Mouse (Mus musculus) midbrain, embryonic 12.5 days (tissue): ENCODE data around the gene Neu2. TPM values are rescaled to one million over a fixed set of nuclear protein-coding genes. Genes with fewer than 3 reads are reported as not detected.

Experiments used
- ATAC-seq: fragments of 200-750 bp; cut with Nextera tagmentation; 2 replicates; pipeline ENCODE4 v1.8.0; 2017; ENCODE audit warnings: low read depth, moderate TSS enrichment, moderate library complexity; ENCODE audit not compliant: low FRiP score
- H3K27ac ChIP-seq: fragments of 300-500 bp; sonication (generic); replicated peaks from 2 replicates; pipeline ENCODE4 v1.5.1; 2016; ENCODE audit warnings: mild to moderate bottlenecking
- H3K27me3 ChIP-seq: fragments of 300-500 bp; sonication (generic); 2 replicates; pipeline ENCODE4 v1.6.1; 2016; ENCODE audit warnings: mild to moderate bottlenecking
- H3K36me3 ChIP-seq: fragments of 300-500 bp; sonication (generic); 2 replicates; pipeline ENCODE4 v1.6.1; 2016
- H3K4me1 ChIP-seq: fragments of 300-500 bp; sonication (generic); 2 replicates; pipeline ENCODE4 v1.6.1; 2016
- H3K4me2 ChIP-seq: fragments of 300-500 bp; sonication (generic); replicated peaks from 2 replicates; pipeline ENCODE4 v1.6.1; 2016; ENCODE audit warnings: mild to moderate bottlenecking, moderate library complexity
- H3K4me3 ChIP-seq: fragments of 300-500 bp; sonication (generic); 2 replicates; pipeline ENCODE4 v1.5.1; 2016; ENCODE audit warnings: mild to moderate bottlenecking
- H3K9ac ChIP-seq: fragments of 300-500 bp; sonication (generic); replicated peaks from 2 replicates; pipeline ENCODE4 v1.6.1; 2016; ENCODE audit warnings: mild to moderate bottlenecking, moderate library complexity
- H3K9me3 ChIP-seq: fragments of 300-500 bp; sonication (generic); 2 replicates; pipeline ENCODE4 v1.6.1; 2016; ENCODE audit warnings: mild to moderate bottlenecking
- WGBS: fragments of 180-500 bp; shearing (Covaris S2); methylation state at CpG from one replicate; pipeline ENCODE4 v1.1.7; 2016; 5-methylcytosine and 5-hydroxymethylcytosine counted together
- polyA plus RNA-seq: library from polyadenylated mRNA; unstranded; fragments of >200 nt; fragmentation: Nextera tagmentation; extraction: Ambion mirVana; gene quantifications from 2 replicates; pipeline ENCODE4 v1.2.1, GENCODE M21; 2016

Neu2 gene
- polyA plus RNA-seq, 1 experiment from 2014 or later, result not detected

- no peak overlapping the region for H3K27ac ChIP-seq
- 68% methylated on average over 6 of the region's 6 CpGs for WGBS
- peaks cover 39% of the 10 kb centered on the region for H3K27me3 ChIP-seq
- H3K9me3 ChIP-seq, result no peaks in the 10 kb centered on the region
- no peak for ATAC-seq
- peaks cover 9% of the 10 kb centered on the region for H3K4me1 ChIP-seq
- H3K4me2 ChIP-seq, result no peak overlapping the region
- H3K36me3 ChIP-seq, result no peaks in the 10 kb centered on the region
- no peak overlapping the region for H3K9ac ChIP-seq
- H3K4me3 ChIP-seq, result no peak overlapping the region
These were observed 1.8 kb upstream of the Neu2 start for GRCm38 (mm10) chr1:87507857-87508256.

GRCm38 (mm10) chr1:87508591-87509560 lies 813 bp upstream of the Neu2 start:
- H3K27ac ChIP-seq, result no peak overlapping the region

DNA sequence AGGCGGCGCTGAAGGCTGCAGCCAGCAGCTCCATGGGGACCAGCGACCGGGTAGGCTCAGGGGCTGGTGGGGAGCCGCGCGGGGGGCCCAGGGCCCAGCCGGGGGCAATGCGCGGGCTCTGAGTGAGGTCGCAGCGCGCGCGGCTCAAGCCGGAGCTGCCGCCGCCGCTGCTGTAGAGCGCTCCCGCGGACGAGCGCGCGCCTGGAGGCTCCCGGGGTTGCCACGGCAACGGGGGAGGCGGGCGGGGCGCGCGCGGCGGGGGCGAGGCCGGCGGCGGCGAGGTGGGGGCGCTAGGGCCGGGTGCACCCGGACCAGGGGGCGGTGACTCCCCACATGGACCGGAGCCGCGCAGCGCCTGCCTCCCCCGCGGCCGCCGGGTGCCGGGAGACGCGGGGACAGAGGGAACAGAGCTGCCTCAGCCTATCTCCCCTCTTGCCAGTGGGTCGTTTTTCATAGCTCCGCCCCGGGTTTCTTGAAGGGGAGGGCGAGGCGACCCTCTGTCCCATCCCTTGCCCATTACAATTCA lies 540 bp downstream of the Neu2 start:
- Histone ChIP-seq H3K27me3 (peaks cover 39% of the 10 kb centered on the region), H3K27ac (no peak overlapping the region)
- WGBS, result 0% methylated on average over 60 of the region's 61 CpGs

More at GRCm38 (mm10) chr1:87508591-87509560, 813 bp upstream of the Neu2 start:
- H3K9ac ChIP-seq, result peak overlapping the region; percentile 67; the same call in 1 of the 2 replicates
- no peaks in the 10 kb centered on the region for H3K36me3 ChIP-seq
- 0 out of 2 replicates have a peak, but pooled peaks have one; percentile 29 for ATAC-seq
- H3K27me3 ChIP-seq, result peaks cover 39% of the 10 kb centered on the region
- peak overlapping the region; percentile 98 for H3K4me2 ChIP-seq
- H3K4me1 ChIP-seq, result peaks cover 9% of the 10 kb centered on the region
- no peaks in the 10 kb centered on the region for H3K9me3 ChIP-seq
- peak overlapping the region; percentile 80 for H3K4me3 ChIP-seq
- WGBS, result 23% methylated on average over 26 of the region's 26 CpGs

DNA sequence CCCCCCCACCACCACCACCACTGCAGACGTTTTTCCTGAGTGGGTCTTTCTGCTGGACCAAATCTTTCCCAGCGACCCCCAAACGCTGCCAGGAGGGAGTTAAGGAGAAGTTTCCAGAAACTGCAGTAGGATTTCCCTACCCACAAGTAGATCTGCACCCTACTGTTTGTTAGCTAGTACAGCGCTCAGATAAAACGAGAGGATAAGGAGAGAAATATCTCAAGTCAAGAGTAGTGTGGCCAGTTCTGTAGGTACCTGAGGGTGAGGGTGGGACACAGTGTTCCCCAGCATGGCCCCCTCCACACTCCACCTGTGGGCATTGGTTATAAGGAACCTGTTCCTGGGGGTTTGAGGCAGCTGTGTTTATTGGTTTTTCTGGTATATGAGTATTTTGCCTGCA lies 1.2 kb downstream of the Neu2 start:
- Histone ChIP-seq H3K9ac (no peak overlapping the region), H3K4me3 (peak overlapping the region; percentile 80; the same call in 1 of the 2 replicates), H3K27ac (no peak overlapping the region), H3K36me3 (no peaks in the 10 kb centered on the region), H3K4me2 (peak overlapping the region; percentile 98), H3K4me1 (peaks cover 9% of the 10 kb centered on the region), H3K9me3 (no peaks in the 10 kb centered on the region), H3K27me3 (peaks cover 39% of the 10 kb centered on the region)
- WGBS, result 27% methylated on average over 5 of the region's 5 CpGs
- no peak for ATAC-seq

More for the DNA sequence above, 540 bp downstream of the Neu2 start:
- H3K4me3 ChIP-seq, result peak overlapping the region; percentile 80
- peak; percentile 87 for ATAC-seq
- no peaks in the 10 kb centered on the region for H3K9me3 ChIP-seq
- H3K4me2 ChIP-seq, result peak overlapping the region; percentile 98
- peaks cover 9% of the 10 kb centered on the region for H3K4me1 ChIP-seq
- peak overlapping the region; percentile 67 for H3K9ac ChIP-seq
- H3K36me3 ChIP-seq, result no peaks in the 10 kb centered on the region

- no peaks in the 10 kb centered on the region for H3K9me3 ChIP-seq
- H3K4me3 ChIP-seq, result no peak overlapping the region
- no peak for ATAC-seq
- H3K4me2 ChIP-seq, result no peak overlapping the region
- no peak overlapping the region for H3K9ac ChIP-seq
- no peak overlapping the region for H3K27ac ChIP-seq
- H3K4me1 ChIP-seq, result 0 out of 2 replicates have a peak, but pooled peaks cover 3% of the 10 kb centered on the region
- H3K36me3 ChIP-seq, result no peaks in the 10 kb centered on the region
- no peaks in the 10 kb centered on the region for H3K27me3 ChIP-seq
These were observed 10.8 kb downstream of the Neu2 start for GRCm38 (mm10) chr1:87520467-87520866.

GRCm38 (mm10) chr1:87521523-87521922 lies 11.8 kb downstream of the Neu2 start:
- no peak overlapping the region for H3K9ac ChIP-seq
- H3K4me1 ChIP-seq, result 0 out of 2 replicates have a peak, but pooled peaks cover 3% of the 10 kb centered on the region
- H3K27ac ChIP-seq, result no peak overlapping the region
- WGBS, result 64% methylated on average over 1 of the region's 1 CpGs
- no peaks in the 10 kb centered on the region for H3K36me3 ChIP-seq
- no peak overlapping the region for H3K4me3 ChIP-seq
- H3K4me2 ChIP-seq, result no peak overlapping the region
- no peaks in the 10 kb centered on the region for H3K9me3 ChIP-seq
- no peak for ATAC-seq
- no peaks in the 10 kb centered on the region for H3K27me3 ChIP-seq

GRCm38 (mm10) chr1:87525041-87525440 lies 15.4 kb downstream of the Neu2 start:
- no peaks in the 10 kb centered on the region for H3K9me3 ChIP-seq
- H3K4me1 ChIP-seq, result 0 out of 2 replicates have a peak, but pooled peaks cover 3% of the 10 kb centered on the region
- no peak overlapping the region for H3K4me2 ChIP-seq
- no peak overlapping the region for H3K9ac ChIP-seq
- no peaks in the 10 kb centered on the region for H3K36me3 ChIP-seq
- no peaks in the 10 kb centered on the region for H3K27me3 ChIP-seq
- H3K27ac ChIP-seq, result no peak overlapping the region
- no peak overlapping the region for H3K4me3 ChIP-seq
- ATAC-seq, result no peak
- 90% methylated on average over 7 of the region's 7 CpGs for whole genome bisulfite sequencing

DNA sequence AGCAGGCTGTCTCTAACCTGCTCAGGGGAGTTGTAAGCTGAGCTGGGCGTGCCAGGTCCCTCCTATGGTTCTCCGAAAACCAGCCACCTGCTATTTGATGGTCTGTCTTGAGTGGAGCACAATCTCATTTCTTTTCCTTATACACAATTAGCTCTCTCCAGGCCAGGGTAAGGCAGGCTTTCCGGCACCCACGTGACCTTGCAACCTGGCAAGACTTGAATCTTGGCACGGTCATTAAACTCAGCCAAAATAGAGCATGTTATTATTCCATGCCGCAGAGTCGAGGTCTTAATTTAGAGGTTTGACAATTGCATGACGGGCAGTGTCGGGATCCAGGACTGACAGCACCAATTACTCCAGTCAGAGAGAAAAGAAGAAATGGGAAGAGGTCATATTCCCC lies 17.5 kb downstream of the Neu2 start:
- Histone ChIP-seq H3K9me3 (no peaks in the 10 kb centered on the region), H3K4me1 (no peaks in the 10 kb centered on the region), H3K9ac (no peak overlapping the region), H3K27me3 (no peaks in the 10 kb centered on the region), H3K27ac (no peak overlapping the region), H3K4me2 (no peak overlapping the region), H3K4me3 (no peak overlapping the region), H3K36me3 (no peaks in the 10 kb centered on the region)
- WGBS, result 82% methylated on average over 9 of the region's 9 CpGs
- no peak for ATAC-seq

GRCm38 (mm10) chr1:87532346-87532745 lies 22.7 kb downstream of the Neu2 start:
- H3K9me3 ChIP-seq, result no peaks in the 10 kb centered on the region
- no peak overlapping the region for H3K9ac ChIP-seq
- no peaks in the 10 kb centered on the region for H3K27me3 ChIP-seq
- no peak overlapping the region for H3K27ac ChIP-seq
- H3K4me3 ChIP-seq, result no peak overlapping the region
- WGBS, result 83% methylated on average over 4 of the region's 4 CpGs
- H3K4me2 ChIP-seq, result no peak overlapping the region
- H3K36me3 ChIP-seq, result no peaks in the 10 kb centered on the region
- H3K4me1 ChIP-seq, result no peaks in the 10 kb centered on the region
- ATAC-seq, result no peak

DNA sequence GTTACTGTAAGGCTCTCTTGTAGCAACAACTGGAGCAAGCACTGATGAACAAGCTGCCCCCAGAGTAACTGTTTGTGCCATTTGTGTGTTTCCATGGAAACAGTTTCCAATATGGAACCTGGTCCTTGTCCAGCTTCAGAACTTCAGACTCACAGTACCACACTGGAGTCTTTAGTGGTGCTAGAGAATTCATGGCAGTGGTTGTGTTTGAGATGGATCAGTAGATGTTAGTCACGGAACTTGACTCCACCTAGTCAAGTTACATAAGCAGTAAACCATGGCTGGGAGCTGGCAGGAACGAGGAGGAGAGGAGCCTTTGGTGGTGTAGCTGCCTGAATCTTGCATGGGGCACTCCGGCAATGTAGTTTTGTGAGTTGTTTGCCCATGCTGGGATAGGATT lies 24.4 kb downstream of the Neu2 start:
- no peak overlapping the region for H3K4me3 ChIP-seq
- ATAC-seq, result no peak
- no peak overlapping the region for H3K27ac ChIP-seq
- H3K4me2 ChIP-seq, result no peak overlapping the region
- WGBS, result 78% methylated on average over 3 of the region's 3 CpGs
- H3K9me3 ChIP-seq, result no peaks in the 10 kb centered on the region
- no peaks in the 10 kb centered on the region for H3K27me3 ChIP-seq
- H3K36me3 ChIP-seq, result no peaks in the 10 kb centered on the region
- H3K4me1 ChIP-seq, result no peaks in the 10 kb centered on the region
- H3K9ac ChIP-seq, result no peak overlapping the region

DNA sequence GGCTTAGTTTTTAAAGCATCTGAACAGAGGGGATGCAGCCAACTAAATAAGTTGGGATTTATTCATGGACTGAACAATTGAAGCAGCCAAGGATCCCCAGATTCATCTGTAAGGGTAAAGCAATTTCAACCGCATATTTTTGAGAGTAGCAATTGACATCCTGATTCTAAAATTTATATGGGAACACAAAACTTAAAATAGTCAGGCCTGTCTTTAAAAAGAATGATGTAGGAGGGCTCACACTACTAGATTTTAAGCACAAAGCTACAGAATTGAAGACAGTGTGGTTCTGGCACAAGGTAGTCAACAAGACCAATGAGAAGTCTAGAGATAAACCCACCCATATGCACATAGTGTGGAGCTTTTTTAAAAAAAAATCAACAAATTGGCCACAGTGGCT lies 27.3 kb downstream of the Neu2 start:
- H3K9ac ChIP-seq, result no peak overlapping the region
- H3K27me3 ChIP-seq, result no peaks in the 10 kb centered on the region
- H3K4me3 ChIP-seq, result no peak overlapping the region
- H3K4me2 ChIP-seq, result no peak overlapping the region
- WGBS, result 94% methylated on average over 1 of the region's 1 CpGs
- no peaks in the 10 kb centered on the region for H3K36me3 ChIP-seq
- H3K9me3 ChIP-seq, result no peaks in the 10 kb centered on the region
- no peaks in the 10 kb centered on the region for H3K4me1 ChIP-seq
- ATAC-seq, result no peak
- H3K27ac ChIP-seq, result no peak overlapping the region

- Histone ChIP-seq H3K27ac (no peak overlapping the region), H3K36me3 (no peaks in the 10 kb centered on the region), H3K4me1 (no peaks in the 10 kb centered on the region), H3K9ac (no peak overlapping the region), H3K4me2 (no peak overlapping the region), H3K27me3 (no peaks in the 10 kb centered on the region), H3K9me3 (no peaks in the 10 kb centered on the region), H3K4me3 (no peak overlapping the region)
- ATAC-seq, result no peak
- WGBS, result 30% methylated on average over 7 of the region's 7 CpGs
These were observed 31.9 kb downstream of the Neu2 start for GRCm38 (mm10) chr1:87541614-87542013.
